Mouse (Mus musculus) cerebellum, adult 11 months (tissue): ENCODE data around the gene Art2b.
"Not testable (repeated sequence)": the region's sequence is repeated elsewhere in the genome, so short reads cannot be mapped to it uniquely, and the experiment has no call there.

Source experiments
- DNase-seq: peaks from one replicate; pipeline ENCODE4 v3.0.0; 2022

The Art2b gene

GRCm38 (mm10) chr7:101557391-101557790, 28.0 kb downstream of the Art2b start:
- DNase-seq = no peak

- DNase-seq = not testable (repeated sequence)
Measured at GRCm38 (mm10) chr7:101555473-101555872, 29.9 kb downstream of the Art2b start.

- DNase-seq = no peak
Measured at GRCm38 (mm10) chr7:101551530-101551929, 33.9 kb downstream of the Art2b start.

- no peak for DNase-seq
Measured at GRCm38 (mm10) chr7:101550686-101551485, 34.5 kb downstream of the Art2b start.

GRCm38 (mm10) chr7:101549266-101549665, 36.1 kb downstream of the Art2b start:
- no peak for DNase-seq

- DNase-seq = no peak
Measured at GRCm38 (mm10) chr7:101547651-101548050, 37.7 kb downstream of the Art2b start.

- no peak for DNase-seq
Measured at GRCm38 (mm10) chr7:101541734-101542133, 43.7 kb downstream of the Art2b start.

- peak; percentile 45 for DNase-seq
Measured at GRCm38 (mm10) chr7:101541132-101541531, 44.3 kb downstream of the Art2b start.

- DNase-seq = no peak
Measured at GRCm38 (mm10) chr7:101540684-101541083, 44.7 kb downstream of the Art2b start.

- DNase-seq = no peak
Measured at GRCm38 (mm10) chr7:101539774-101540173, 45.6 kb downstream of the Art2b start.

- DNase-seq = peak; percentile 16
Measured at GRCm38 (mm10) chr7:101538141-101538933, 47.1 kb downstream of the Art2b start.

- no peak for DNase-seq
Measured at GRCm38 (mm10) chr7:101537541-101537940, 47.9 kb downstream of the Art2b start.

GRCm38 (mm10) chr7:101535517-101535916, 49.9 kb downstream of the Art2b start:
- no peak for DNase-seq

GRCm38 (mm10) chr7:101535102-101535501, 50.3 kb downstream of the Art2b start:
- DNase-seq = no peak

GRCm38 (mm10) chr7:101534428-101534827, 51.0 kb downstream of the Art2b start:
- DNase-seq = no peak
